Mouse (Mus musculus) embryonic fibroblast, embryonic 13.5 days (primary cell): Measurements from ENCODE around the gene Tuba1b.

Source experiments
- CTCF ChIP-seq: IDR thresholded peaks from 2 replicates; pipeline ENCODE4 v1.5.1; 2011; ENCODE audit warnings: mild to moderate bottlenecking, control low read depth, low read length, moderate library complexity, borderline replicate concordance; ENCODE audit not compliant: insufficient read depth
- POLR2A ChIP-seq: IDR thresholded peaks from 2 replicates; pipeline ENCODE4 v1.6.1; 2011; ENCODE audit warnings: low read depth, mild to moderate bottlenecking, control low read depth, low read length, moderate library complexity

DNA sequence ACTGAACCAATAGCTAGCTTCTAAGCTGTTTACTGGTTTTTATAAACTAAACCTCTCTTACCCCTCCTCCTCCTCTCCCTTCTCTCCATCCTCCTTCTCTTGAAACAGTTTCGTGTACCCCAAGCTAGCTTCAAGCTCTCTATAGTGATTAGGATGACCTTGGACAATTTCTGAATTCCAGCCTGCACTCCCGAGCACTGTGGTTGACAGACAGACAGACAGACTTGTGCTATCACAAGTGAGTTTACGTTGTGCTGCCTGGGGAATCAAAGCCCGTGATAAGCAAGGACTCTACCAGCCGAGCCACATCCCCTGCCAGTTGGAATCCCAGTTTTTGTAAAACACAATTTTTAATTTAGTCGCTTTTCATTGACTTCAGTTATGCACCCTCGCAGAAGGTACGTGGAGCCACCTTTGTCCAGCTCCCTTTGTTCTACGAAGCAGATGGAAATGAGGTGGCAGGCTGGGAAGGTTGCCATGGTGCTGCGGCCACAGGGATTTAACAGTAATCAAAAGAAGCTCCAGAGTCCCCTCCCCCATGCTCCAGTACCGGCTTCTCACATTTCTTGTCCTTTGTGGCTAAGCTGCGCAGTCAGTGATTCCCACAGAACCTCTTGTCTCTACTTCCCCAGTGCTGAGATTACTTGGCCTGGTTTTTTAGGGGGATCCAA, 34.5 kb upstream of the Tuba1b start:
- no peak for TF ChIP-seq POLR2A
- no peak for TF ChIP-seq CTCF
